Mouse (Mus musculus) forebrain, embryonic 11.5 days (tissue): ENCODE results near the gene Mcf2l. TPM values are rescaled to one million over a fixed set of nuclear protein-coding genes. Genes with fewer than 3 reads are reported as not detected.

Experiments
- ATAC-seq: fragments of 200-750 bp; cut with Nextera tagmentation; replicated peaks from 2 replicates; pipeline ENCODE4 v1.8.0; 2017; ENCODE audit warnings: moderate TSS enrichment; ENCODE audit not compliant: low FRiP score
- DNase-seq: peaks from one replicate; pipeline ENCODE4 v3.0.0-alpha.2; 2017; ENCODE audit warnings: low spot score
- H3K27ac ChIP-seq: fragments of 300-500 bp; sonication (generic); 2 replicates; pipeline ENCODE4 v1.5.1; 2014; ENCODE audit warnings: low read depth, low read length
- H3K27me3 ChIP-seq: fragments of 300-500 bp; sonication (generic); 2 replicates; pipeline ENCODE4 v1.6.1; 2014; ENCODE audit warnings: mild to moderate bottlenecking, low read length, mixed read lengths; ENCODE audit not compliant: control insufficient read depth, insufficient read depth
- H3K36me3 ChIP-seq: fragments of 300-500 bp; sonication (generic); 2 replicates; pipeline ENCODE4 v1.6.1; 2014; ENCODE audit warnings: mild to moderate bottlenecking, low read length, moderate library complexity, mixed read lengths; ENCODE audit not compliant: control insufficient read depth, insufficient read depth
- H3K4me1 ChIP-seq: fragments of 300-500 bp; sonication (generic); replicated peaks from 2 replicates; pipeline ENCODE4 v1.6.1; 2014; ENCODE audit warnings: low read length, mixed read lengths; ENCODE audit not compliant: control insufficient read depth, insufficient read depth
- H3K4me2 ChIP-seq: fragments of 300-500 bp; sonication (generic); 2 replicates; pipeline ENCODE4 v1.6.1; 2014; ENCODE audit warnings: low read depth, mild to moderate bottlenecking, low read length, moderate library complexity, mixed read lengths; ENCODE audit not compliant: severe bottlenecking
- H3K4me3 ChIP-seq: fragments of 300-500 bp; sonication (generic); 2 replicates; pipeline ENCODE4 v1.5.1; 2014; ENCODE audit warnings: low read depth, low read length
- H3K9ac ChIP-seq: fragments of 300-500 bp; sonication (generic); 2 replicates; pipeline ENCODE4 v1.6.1; 2014; ENCODE audit warnings: low read length
- H3K9me3 ChIP-seq: fragments of 300-500 bp; sonication (generic); 2 replicates; pipeline ENCODE4 v1.6.1; 2016; ENCODE audit warnings: low read length, mixed read lengths; ENCODE audit not compliant: control insufficient read depth
- WGBS: fragments of 180-500 bp; shearing (Covaris S2); extraction: QIAGEN DNeasy Blood & Tissue Kit; methylation state at CpG from one replicate; pipeline ENCODE4 v1.1.7; 2014; 5-methylcytosine and 5-hydroxymethylcytosine counted together
- polyA plus RNA-seq: library from polyadenylated mRNA; unstranded; fragments of >200 nt; fragmentation: Nextera tagmentation; extraction: Ambion mirVana; gene quantifications from 2 replicates; pipeline ENCODE4 v1.2.1, GENCODE M21; 2014

The Mcf2l gene
- polyA plus RNA-seq, 1 experiment from 2014 or later: 55.5 TPM

- H3K4me2 ChIP-seq: peak overlapping the region; percentile 37
- H3K4me1 ChIP-seq: peaks cover 4% of the 10 kb centered on the region; the same call in 1 of the 2 replicates
- 3% methylated on average over 21 of the region's 21 CpGs for WGBS
These were observed 74.3 kb downstream of the Mcf2l start for GRCm38 (mm10) chr8:12947604-12948573.

GRCm38 (mm10) chr8:12948574-12948961, 75.0 kb downstream of the Mcf2l start:
- Histone ChIP-seq H3K27me3 (no peaks in the 10 kb centered on the region), H3K27ac (peak overlapping the region; percentile 85), H3K9ac (peak overlapping the region; percentile 65), H3K36me3 (no peaks in the 10 kb centered on the region), H3K9me3 (no peaks in the 10 kb centered on the region), H3K4me3 (peak overlapping the region; percentile 39), H3K4me1 (peaks cover 4% of the 10 kb centered on the region; the same call in 1 of the 2 replicates), H3K4me2 (peak overlapping the region; percentile 37)
- no peak for ATAC-seq
- 14% methylated on average over 3 of the region's 3 CpGs for WGBS
- no peak for DNase-seq

More at GRCm38 (mm10) chr8:12947604-12948573, 74.3 kb downstream of the Mcf2l start:
- H3K27ac ChIP-seq: peak overlapping the region; percentile 85
- H3K27me3 ChIP-seq: no peaks in the 10 kb centered on the region
- ATAC-seq: peak; percentile 87
- peak; percentile 65 for DNase-seq
- peak overlapping the region; percentile 65 for H3K9ac ChIP-seq
- H3K9me3 ChIP-seq: no peaks in the 10 kb centered on the region
- H3K4me3 ChIP-seq: peak overlapping the region; percentile 39
- H3K36me3 ChIP-seq: no peaks in the 10 kb centered on the region

- no peak overlapping the region for H3K4me2 ChIP-seq
- DNase-seq (no peak), ATAC-seq (no peak)
- H3K4me3 ChIP-seq: no peak overlapping the region
- H3K4me1 ChIP-seq: peaks cover 4% of the 10 kb centered on the region; the same call in 1 of the 2 replicates
- H3K36me3 ChIP-seq: no peaks in the 10 kb centered on the region
- H3K27me3 ChIP-seq: no peaks in the 10 kb centered on the region
- H3K9ac ChIP-seq: no peak overlapping the region
- WGBS: 78% methylated on average over 7 of the region's 7 CpGs
- H3K27ac ChIP-seq: no peak overlapping the region
- H3K9me3 ChIP-seq: no peaks in the 10 kb centered on the region
These were observed 77.5 kb downstream of the Mcf2l start for GRCm38 (mm10) chr8:12951051-12951630.

GRCm38 (mm10) chr8:12952699-12953098, 79.1 kb downstream of the Mcf2l start:
- no peak overlapping the region for H3K9ac ChIP-seq
- ATAC-seq (no peak), DNase-seq (no peak)
- no peak overlapping the region for H3K4me3 ChIP-seq
- no peaks in the 10 kb centered on the region for H3K27me3 ChIP-seq
- H3K36me3 ChIP-seq: no peaks in the 10 kb centered on the region
- no peak overlapping the region for H3K27ac ChIP-seq
- H3K4me2 ChIP-seq: no peak overlapping the region
- H3K9me3 ChIP-seq: no peaks in the 10 kb centered on the region
- H3K4me1 ChIP-seq: peaks cover 3% of the 10 kb centered on the region; the same call in 1 of the 2 replicates
- 65% methylated on average over 6 of the region's 6 CpGs for WGBS

GRCm38 (mm10) chr8:12955362-12955879, 81.8 kb downstream of the Mcf2l start:
- H3K4me1 ChIP-seq: peaks cover 3% of the 10 kb centered on the region; the same call in 1 of the 2 replicates
- WGBS: 86% methylated on average over 8 of the region's 8 CpGs
- no peaks in the 10 kb centered on the region for H3K27me3 ChIP-seq
- DNase-seq: no peak
- ATAC-seq: no peak
- no peak overlapping the region for H3K4me3 ChIP-seq
- H3K36me3 ChIP-seq: no peaks in the 10 kb centered on the region
- no peak overlapping the region for H3K9ac ChIP-seq
- no peak overlapping the region for H3K27ac ChIP-seq
- H3K9me3 ChIP-seq: no peaks in the 10 kb centered on the region
- H3K4me2 ChIP-seq: no peak overlapping the region

- no peaks in the 10 kb centered on the region for H3K36me3 ChIP-seq
- no peak overlapping the region for H3K9ac ChIP-seq
- WGBS: 95% methylated on average over 4 of the region's 4 CpGs
- H3K4me2 ChIP-seq: no peak overlapping the region
- no peak overlapping the region for H3K4me3 ChIP-seq
- ATAC-seq (no peak), DNase-seq (no peak)
- H3K27ac ChIP-seq: no peak overlapping the region
- H3K27me3 ChIP-seq: no peaks in the 10 kb centered on the region
- H3K9me3 ChIP-seq: no peaks in the 10 kb centered on the region
- H3K4me1 ChIP-seq: peaks cover 3% of the 10 kb centered on the region; the same call in 1 of the 2 replicates
These were observed 82.3 kb downstream of the Mcf2l start for GRCm38 (mm10) chr8:12955880-12956279.

GRCm38 (mm10) chr8:12956941-12957340, 83.3 kb downstream of the Mcf2l start:
- H3K27me3 ChIP-seq: no peaks in the 10 kb centered on the region
- H3K4me2 ChIP-seq: no peak overlapping the region
- peaks cover 3% of the 10 kb centered on the region; the same call in 1 of the 2 replicates for H3K4me1 ChIP-seq
- no peaks in the 10 kb centered on the region for H3K9me3 ChIP-seq
- H3K27ac ChIP-seq: no peak overlapping the region
- H3K4me3 ChIP-seq: no peak overlapping the region
- 77% methylated on average over 5 of the region's 5 CpGs for WGBS
- H3K36me3 ChIP-seq: no peaks in the 10 kb centered on the region
- DNase-seq: no peak
- no peak overlapping the region for H3K9ac ChIP-seq
- ATAC-seq: peak; percentile 29; the same call in 1 of the 2 replicates

GRCm38 (mm10) chr8:12957419-12957818, 83.8 kb downstream of the Mcf2l start:
- Histone ChIP-seq H3K27ac (no peak overlapping the region), H3K4me2 (no peak overlapping the region), H3K9ac (no peak overlapping the region), H3K4me3 (no peak overlapping the region), H3K27me3 (no peaks in the 10 kb centered on the region), H3K4me1 (peaks cover 3% of the 10 kb centered on the region; the same call in 1 of the 2 replicates), H3K9me3 (no peaks in the 10 kb centered on the region), H3K36me3 (no peaks in the 10 kb centered on the region)
- no peak for ATAC-seq
- 24% methylated on average over 6 of the region's 6 CpGs for WGBS
- DNase-seq: no peak
